Mouse (Mus musculus): ENCODE data around the gene Efcab11.

GRCm38 (mm10) chr12:99919636-99920035 is 35.4 kb upstream of the Efcab11 start:
- TF ChIP-seq CTCF (IDR thresholded peaks at IDR 0.05; ENCODE audit: extremely low read depth, insufficient read length, insufficient replicate concordance, low read depth, low read length) (no peak), POLR2A (IDR thresholded peaks at IDR 0.05; ENCODE audit: low read depth, low read length) (no peak)

Data from small intestine, adult 2 months (tissue).